Mouse (Mus musculus) testis, adult 2 months (tissue): ENCODE results near the gene Pdp2.

ENCODE experiments used
- CTCF ChIP-seq: fragments of 200-500 bp; IDR thresholded peaks from 2 replicates; pipeline ENCODE4 v1.5.1; 2012; ENCODE audit warnings: low read depth, mild to moderate bottlenecking, inconsistent platforms, low read length, moderate library complexity; ENCODE audit not compliant: control insufficient read depth, insufficient read depth, insufficient replicate concordance
- POLR2A ChIP-seq: fragments of 200-500 bp; IDR thresholded peaks from 2 replicates; pipeline ENCODE4 v1.6.1; 2012; ENCODE audit warnings: low read depth, mild to moderate bottlenecking, inconsistent platforms, low read length, moderate library complexity; ENCODE audit not compliant: control insufficient read depth

GRCm38 (mm10) chr8:104597656-104598055, 6.4 kb downstream of the Pdp2 start:
- TF ChIP-seq POLR2A (no peak), CTCF (no peak)
